Mouse (Mus musculus): ENCODE data around the gene Fbxo2. TPM values are rescaled to one million over a fixed set of nuclear protein-coding genes. Genes with fewer than 3 reads are reported as not detected.
"Not testable (repeated sequence)": the region's sequence is repeated elsewhere in the genome, so short reads cannot be mapped to it uniquely, and the experiment has no call there.

Fbxo2 gene
- polyA plus RNA-seq, 1 experiment from 2014 or later, result 1.0 TPM

DNA sequence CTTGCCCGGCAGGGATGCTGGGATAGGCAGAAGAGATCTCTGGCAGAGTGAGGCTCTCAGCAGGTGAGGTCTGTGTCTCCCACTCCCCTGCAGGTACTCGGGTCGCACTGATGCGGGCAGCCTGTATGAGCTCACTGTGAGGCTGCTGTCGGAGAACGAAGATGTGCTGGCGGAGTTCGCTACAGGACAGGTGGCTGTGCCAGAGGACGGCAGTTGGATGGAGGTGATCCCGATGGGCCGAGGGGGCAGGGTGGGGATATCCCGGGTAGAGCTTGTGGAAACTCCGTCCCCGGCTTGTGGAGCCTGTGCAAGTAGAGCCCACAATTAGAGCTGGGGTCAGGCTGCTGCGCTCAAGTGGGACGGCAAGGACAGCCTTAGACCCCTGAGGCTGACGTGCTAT, 5.1 kb downstream of the Fbxo2 start:
- ATAC-seq (ENCODE audit: insufficient read depth, low FRiP score, low read depth), result no peak
- Histone ChIP-seq H3K27me3 (replicated peaks) (peaks cover 75% of the 10 kb centered on the region), H3K9me3 (no peaks in the 10 kb centered on the region), H3K4me1 (peaks cover 22% of the 10 kb centered on the region), H3K4me2 (no peak overlapping the region), H3K27ac (no peak overlapping the region), H3K36me3 (no peaks in the 10 kb centered on the region), H3K9ac (no peak overlapping the region), H3K4me3 (replicated peaks) (no peak overlapping the region)
- 11% methylated on average over 17 of the region's 17 CpGs for WGBS

DNA sequence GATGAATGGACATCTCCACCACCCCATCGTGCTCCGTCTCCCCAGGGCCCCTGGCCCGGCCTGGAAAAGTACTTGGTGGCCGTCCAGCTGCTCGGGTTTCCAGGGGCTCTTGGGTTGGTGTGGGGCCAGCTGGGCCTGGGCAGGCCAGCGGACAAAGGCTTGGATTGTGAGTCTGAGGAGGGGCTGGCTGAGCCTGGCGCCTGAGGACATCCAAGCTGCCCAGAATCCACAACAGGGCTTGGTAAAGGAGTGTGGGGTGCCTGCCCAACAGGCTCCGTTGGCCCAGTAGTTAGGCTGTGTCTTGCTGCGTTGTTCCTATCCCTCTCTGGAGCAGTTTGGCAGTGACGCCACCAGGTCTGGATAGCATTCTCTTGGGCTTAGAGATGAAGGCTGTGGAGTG, 6.0 kb downstream of the Fbxo2 start:
- H3K4me1 ChIP-seq, result peaks cover 20% of the 10 kb centered on the region
- H3K9ac ChIP-seq, result no peak overlapping the region
- H3K9me3 ChIP-seq, result no peaks in the 10 kb centered on the region
- H3K36me3 ChIP-seq, result no peaks in the 10 kb centered on the region
- no peak overlapping the region for H3K4me3 ChIP-seq (replicated peaks)
- H3K4me2 ChIP-seq, result no peak overlapping the region; the same call in 1 of the 2 replicates
- H3K27me3 ChIP-seq (replicated peaks), result peaks cover 73% of the 10 kb centered on the region
- H3K27ac ChIP-seq, result no peak overlapping the region
- no peak for ATAC-seq (ENCODE audit: insufficient read depth, low FRiP score, low read depth)
- 9% methylated on average over 10 of the region's 10 CpGs for WGBS

DNA sequence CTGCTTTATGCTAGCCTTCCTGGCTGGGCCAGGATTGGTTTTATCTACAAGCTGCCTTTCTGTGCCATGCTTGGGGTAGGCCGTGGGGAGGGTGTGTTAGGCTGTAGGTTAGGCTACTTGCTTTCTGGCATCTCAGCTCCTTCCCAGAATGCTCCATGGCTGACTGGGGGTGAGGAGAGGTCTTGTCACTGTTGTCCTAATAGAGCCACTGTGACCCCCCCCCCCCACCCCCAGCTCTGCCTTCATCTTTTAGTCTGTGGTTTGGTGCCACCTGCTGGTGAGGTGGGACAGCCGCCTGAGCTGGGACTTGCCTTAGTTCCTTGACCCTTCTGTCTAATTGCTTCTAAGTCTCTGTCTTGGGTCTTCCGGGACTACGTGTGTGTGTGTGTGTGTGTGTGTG, 6.6 kb downstream of the Fbxo2 start:
- peaks cover 20% of the 10 kb centered on the region for H3K4me1 ChIP-seq
- H3K36me3 ChIP-seq, result no peaks in the 10 kb centered on the region
- no peak overlapping the region for H3K4me3 ChIP-seq (replicated peaks)
- 13% methylated on average over 4 of the region's 4 CpGs for WGBS
- no peak overlapping the region for H3K9ac ChIP-seq
- H3K4me2 ChIP-seq, result no peak overlapping the region; the same call in 1 of the 2 replicates
- peaks cover 73% of the 10 kb centered on the region for H3K27me3 ChIP-seq (replicated peaks)
- no peaks in the 10 kb centered on the region for H3K9me3 ChIP-seq
- H3K27ac ChIP-seq, result no peak overlapping the region
- ATAC-seq (ENCODE audit: insufficient read depth, low FRiP score, low read depth), result no peak

DNA sequence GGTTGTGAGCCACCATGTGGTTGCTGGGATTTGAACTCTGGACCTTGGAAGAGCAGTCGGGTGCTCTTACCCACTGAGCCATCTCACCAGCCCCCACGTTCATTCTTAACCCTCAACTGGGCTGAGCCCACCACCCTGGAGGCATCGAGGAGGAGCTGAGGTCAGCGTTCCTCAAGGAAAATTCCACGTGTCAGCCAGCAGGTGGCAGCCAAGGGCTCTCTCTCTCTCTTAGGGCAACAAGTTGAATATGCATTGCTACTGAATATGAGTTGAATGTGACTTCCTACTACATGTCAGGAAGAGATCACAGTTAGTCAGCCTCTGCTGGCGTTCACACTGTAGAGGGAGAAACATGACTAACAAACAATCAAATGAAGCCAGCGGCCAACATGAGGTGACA, 7.9 kb downstream of the Fbxo2 start:
- Histone ChIP-seq H3K4me3 (replicated peaks) (no peak overlapping the region), H3K36me3 (no peaks in the 10 kb centered on the region), H3K9me3 (no peaks in the 10 kb centered on the region), H3K27me3 (replicated peaks) (peaks cover 74% of the 10 kb centered on the region), H3K9ac (no peak overlapping the region), H3K4me1 (peaks cover 20% of the 10 kb centered on the region), H3K4me2 (no peak overlapping the region), H3K27ac (no peak overlapping the region)
- WGBS, result 22% methylated on average over 7 of the region's 7 CpGs
- ATAC-seq (ENCODE audit: insufficient read depth, low FRiP score, low read depth), result no peak

DNA sequence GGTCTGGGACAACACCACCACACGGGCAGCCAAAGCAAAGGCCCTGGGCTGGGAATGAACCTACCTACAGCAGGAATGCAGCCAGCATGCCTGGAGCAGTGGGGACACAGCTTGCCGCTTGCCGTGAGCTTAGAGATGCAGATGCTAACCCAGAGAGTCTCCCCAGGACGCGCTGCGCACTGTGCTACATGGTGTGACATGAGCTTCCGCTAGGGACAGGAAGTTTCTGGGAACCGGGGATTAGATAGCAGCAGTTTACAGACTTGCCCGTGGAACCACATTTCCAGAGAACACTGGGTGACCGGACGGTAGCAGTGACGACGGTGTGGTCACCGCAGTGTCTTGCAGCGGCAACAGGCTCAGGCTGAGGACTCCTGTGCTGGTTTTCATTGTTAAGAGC, 9.2 kb downstream of the Fbxo2 start:
- Histone ChIP-seq H3K4me3 (replicated peaks) (no peak overlapping the region), H3K4me2 (no peak overlapping the region), H3K9me3 (no peaks in the 10 kb centered on the region), H3K27me3 (replicated peaks) (peaks cover 76% of the 10 kb centered on the region), H3K27ac (no peak overlapping the region), H3K36me3 (no peaks in the 10 kb centered on the region), H3K4me1 (peaks cover 14% of the 10 kb centered on the region), H3K9ac (no peak overlapping the region)
- 26% methylated on average over 15 of the region's 15 CpGs for WGBS
- ATAC-seq (ENCODE audit: insufficient read depth, low FRiP score, low read depth), result no peak

DNA sequence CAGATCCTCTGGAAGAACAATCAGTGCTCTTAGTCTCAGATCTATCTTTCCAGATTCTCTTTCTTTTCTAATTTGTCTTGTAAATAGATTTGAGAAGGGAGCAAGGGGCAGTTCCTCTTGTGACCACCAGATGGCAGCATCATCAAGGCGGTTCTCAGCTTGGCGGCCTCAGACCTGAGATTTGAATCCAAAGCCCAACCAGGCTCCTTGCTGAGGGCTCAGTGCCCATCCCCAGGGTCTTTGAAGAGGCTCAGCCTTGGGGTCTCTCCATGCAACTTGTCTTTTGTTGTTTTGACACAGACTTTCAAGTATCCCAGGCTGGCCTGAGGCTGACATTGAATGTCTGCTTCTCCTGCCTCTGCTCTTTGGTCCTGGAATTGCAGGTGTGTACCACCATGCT, 10.4 kb downstream of the Fbxo2 start:
- WGBS, result 3% methylated on average over 2 of the region's 2 CpGs
- H3K27me3 ChIP-seq (replicated peaks), result peaks cover 75% of the 10 kb centered on the region
- no peak for ATAC-seq (ENCODE audit: insufficient read depth, low FRiP score, low read depth)

DNA sequence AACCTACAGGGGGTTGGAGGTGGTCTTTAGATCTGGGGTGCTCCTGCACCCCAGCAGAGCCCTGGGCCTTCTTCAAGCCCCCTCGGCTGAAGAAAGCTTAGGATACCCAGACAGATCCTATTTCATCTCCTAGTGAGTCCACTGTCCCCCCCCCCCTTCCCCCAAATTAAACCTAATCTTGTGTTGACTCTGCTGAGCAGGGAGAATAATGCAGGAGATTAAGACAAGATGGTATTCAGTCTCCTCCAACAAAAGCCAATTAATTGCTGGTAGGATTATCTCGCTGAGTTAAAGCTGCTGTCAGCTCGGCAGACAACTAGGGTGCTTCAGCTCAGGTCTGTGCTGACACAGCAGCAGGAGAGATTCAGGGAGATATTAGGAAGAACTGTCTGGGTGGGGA, 10.8 kb downstream of the Fbxo2 start:
- H3K9me3 ChIP-seq, result no peaks in the 10 kb centered on the region
- peaks cover 10% of the 10 kb centered on the region; the same call in 1 of the 2 replicates for H3K4me1 ChIP-seq
- ATAC-seq (ENCODE audit: insufficient read depth, low FRiP score, low read depth), result no peak
- no peak overlapping the region for H3K9ac ChIP-seq
- H3K27ac ChIP-seq, result no peak overlapping the region
- no peaks in the 10 kb centered on the region for H3K36me3 ChIP-seq
- 52% methylated on average over 3 of the region's 3 CpGs for WGBS
- H3K4me3 ChIP-seq (replicated peaks), result no peak overlapping the region
- no peak overlapping the region for H3K4me2 ChIP-seq
- peaks cover 75% of the 10 kb centered on the region for H3K27me3 ChIP-seq (replicated peaks)

More for the DNA sequence above, 10.4 kb downstream of the Fbxo2 start:
- Histone ChIP-seq H3K27ac (no peak overlapping the region), H3K4me1 (peaks cover 11% of the 10 kb centered on the region; the same call in 1 of the 2 replicates), H3K9me3 (no peaks in the 10 kb centered on the region), H3K4me3 (replicated peaks) (no peak overlapping the region), H3K4me2 (no peak overlapping the region), H3K9ac (no peak overlapping the region), H3K36me3 (no peaks in the 10 kb centered on the region)

DNA sequence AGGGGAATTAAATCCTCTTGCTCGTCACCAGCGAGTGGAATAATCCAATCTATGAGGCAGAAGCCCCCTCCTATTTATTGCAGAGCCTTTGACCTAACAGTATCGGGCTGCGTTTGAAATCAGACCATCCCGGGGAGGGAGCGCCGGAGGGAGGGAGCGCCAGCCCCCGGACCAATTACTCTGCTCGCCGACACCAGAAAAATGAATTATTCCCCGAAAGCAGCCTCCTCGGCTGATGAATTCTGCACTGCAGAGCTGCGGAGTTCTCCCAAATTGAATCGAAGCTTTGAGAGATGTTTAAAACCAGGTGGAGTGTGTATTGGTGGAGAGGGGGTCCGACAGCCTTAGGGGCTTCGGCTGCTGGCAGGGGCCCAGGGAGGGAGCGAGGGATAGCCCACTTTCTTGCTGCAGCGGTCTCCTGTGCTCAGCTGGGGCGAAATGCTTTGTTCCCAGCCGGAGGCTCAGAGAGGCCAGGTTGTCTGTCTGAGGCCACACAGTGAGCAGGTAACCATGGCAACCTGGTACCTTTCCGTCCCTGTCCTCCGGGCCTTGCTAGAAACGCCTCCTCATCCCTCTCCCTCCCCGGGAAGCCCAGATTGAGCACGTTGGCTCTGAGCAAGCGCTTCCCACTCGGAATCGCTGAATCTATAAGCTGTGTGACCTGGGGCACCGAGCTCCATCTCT, 13.5 kb downstream of the Fbxo2 start:
- Histone ChIP-seq H3K36me3 (no peaks in the 10 kb centered on the region), H3K9ac (no peak overlapping the region), H3K9me3 (no peaks in the 10 kb centered on the region), H3K4me1 (peaks cover 3% of the 10 kb centered on the region; the same call in 1 of the 2 replicates), H3K27ac (no peak overlapping the region), H3K27me3 (replicated peaks) (peaks cover 77% of the 10 kb centered on the region), H3K4me3 (replicated peaks) (no peak overlapping the region), H3K4me2 (peak overlapping the region; percentile 10; the same call in 1 of the 2 replicates)
- no peak for ATAC-seq (ENCODE audit: insufficient read depth, low FRiP score, low read depth)
- 3% methylated on average over 30 of the region's 30 CpGs for WGBS

DNA sequence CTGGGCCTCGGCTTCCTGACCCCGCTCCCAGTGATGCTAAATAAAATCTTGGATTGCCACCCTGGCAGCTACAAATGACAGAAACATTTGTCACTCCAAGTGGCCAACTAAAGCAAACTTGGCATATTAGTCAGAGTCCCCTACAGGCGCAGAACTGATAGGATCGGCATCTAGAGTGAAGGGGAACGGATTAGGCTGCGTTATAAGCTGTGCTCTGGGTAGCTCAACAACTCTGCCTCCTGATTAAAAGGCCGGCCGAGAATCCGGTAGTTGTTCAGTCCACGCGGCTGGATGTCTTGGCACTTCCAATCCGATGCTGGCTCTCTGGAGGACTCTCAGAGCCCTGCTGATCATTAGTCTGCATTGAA, 14.1 kb downstream of the Fbxo2 start:
- Histone ChIP-seq H3K4me2 (no peak overlapping the region), H3K27me3 (replicated peaks) (peaks cover 75% of the 10 kb centered on the region), H3K4me1 (peaks cover 3% of the 10 kb centered on the region; the same call in 1 of the 2 replicates), H3K9ac (no peak overlapping the region), H3K9me3 (no peaks in the 10 kb centered on the region), H3K4me3 (replicated peaks) (no peak overlapping the region), H3K36me3 (no peaks in the 10 kb centered on the region), H3K27ac (no peak overlapping the region)
- 24% methylated on average over 12 of the region's 12 CpGs for WGBS
- ATAC-seq (ENCODE audit: insufficient read depth, low FRiP score, low read depth), result no peak

DNA sequence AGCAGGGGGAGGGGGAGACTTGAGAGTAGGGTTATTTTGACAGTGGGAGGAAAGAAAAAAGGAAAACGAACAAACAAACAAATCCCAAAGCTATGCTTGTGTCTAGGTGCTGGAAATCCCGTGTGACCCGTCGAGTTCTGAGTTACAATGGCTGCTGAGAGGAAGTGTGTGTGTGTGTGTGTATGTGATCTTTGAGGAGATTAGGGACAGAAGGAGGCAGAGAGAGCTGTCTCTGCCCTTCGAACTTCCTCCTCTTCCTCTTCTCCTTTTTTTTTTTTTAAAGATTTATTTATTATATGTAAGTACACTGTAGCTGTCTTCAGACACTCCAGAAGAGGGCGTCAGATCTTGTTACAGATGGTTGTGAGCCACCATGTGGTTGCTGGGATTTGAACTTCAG, 16.2 kb downstream of the Fbxo2 start:
- peaks cover 55% of the 10 kb centered on the region for H3K27me3 ChIP-seq (replicated peaks)
- H3K4me2 ChIP-seq; H3K27ac ChIP-seq; H3K4me3 ChIP-seq (replicated peaks); H3K9me3 ChIP-seq; ATAC-seq (ENCODE audit: insufficient read depth, low FRiP score, low read depth); H3K36me3 ChIP-seq; H3K4me1 ChIP-seq; H3K9ac ChIP-seq: not testable (repeated sequence)
- 60% methylated on average over 5 of the region's 6 CpGs for WGBS

DNA sequence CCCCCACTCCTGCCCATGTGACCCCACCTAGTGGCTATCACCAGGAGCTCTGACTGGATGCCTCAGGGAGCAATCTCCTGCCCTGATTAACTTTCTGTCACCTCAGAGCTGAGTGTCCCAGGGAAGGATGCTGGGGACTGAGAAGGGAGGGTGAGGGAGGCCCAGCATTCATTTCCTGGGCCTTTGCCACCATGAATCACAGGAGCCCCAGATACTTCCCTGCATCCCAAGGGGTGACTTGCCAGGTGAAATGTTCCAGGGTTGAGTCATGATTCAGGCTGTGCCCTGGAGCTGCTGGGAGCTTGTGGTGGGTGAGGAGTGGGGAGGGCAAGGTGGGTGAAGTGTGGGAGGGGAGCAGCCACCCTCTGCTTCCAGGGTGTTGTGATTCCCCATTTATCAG, 17.3 kb downstream of the Fbxo2 start:
- Histone ChIP-seq H3K36me3 (no peaks in the 10 kb centered on the region), H3K4me2 (no peak overlapping the region), H3K9ac (no peak overlapping the region), H3K4me3 (replicated peaks) (no peak overlapping the region), H3K27ac (no peak overlapping the region), H3K4me1 (0 out of 2 replicates have a peak, but pooled peaks cover 3% of the 10 kb centered on the region), H3K27me3 (replicated peaks) (peaks cover 45% of the 10 kb centered on the region), H3K9me3 (no peaks in the 10 kb centered on the region)
- ATAC-seq (ENCODE audit: insufficient read depth, low FRiP score, low read depth), result no peak

DNA sequence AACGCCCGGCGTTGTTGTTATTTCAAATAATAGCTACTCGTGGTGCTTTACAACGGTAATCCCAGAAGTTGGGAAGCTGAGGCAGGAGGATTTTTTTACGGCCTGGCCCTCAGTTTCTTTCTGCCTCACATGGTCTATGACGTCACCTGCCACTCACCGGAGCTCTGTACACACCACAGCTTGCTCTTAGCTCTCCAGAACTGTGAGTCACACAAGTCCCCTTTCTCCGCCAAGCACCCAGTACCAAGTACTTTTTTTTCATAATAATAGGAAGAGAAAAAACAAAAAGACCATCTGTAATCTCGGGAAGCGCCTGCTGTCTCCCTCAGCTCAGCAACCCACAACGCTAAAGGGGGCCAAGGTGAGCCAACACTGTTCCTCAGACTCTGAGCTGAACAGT, 21.1 kb downstream of the Fbxo2 start:
- no peak overlapping the region for H3K4me2 ChIP-seq
- H3K9me3 ChIP-seq, result no peaks in the 10 kb centered on the region
- H3K4me3 ChIP-seq (replicated peaks), result no peak overlapping the region
- H3K9ac ChIP-seq, result no peak overlapping the region
- no peak overlapping the region for H3K27ac ChIP-seq
- H3K27me3 ChIP-seq (replicated peaks), result 0 out of 2 replicates have a peak, but pooled peaks cover 14% of the 10 kb centered on the region
- H3K4me1 ChIP-seq, result no peaks in the 10 kb centered on the region
- 87% methylated on average over 12 of the region's 12 CpGs for WGBS
- ATAC-seq (ENCODE audit: insufficient read depth, low FRiP score, low read depth), result no peak
- no peaks in the 10 kb centered on the region for H3K36me3 ChIP-seq

DNA sequence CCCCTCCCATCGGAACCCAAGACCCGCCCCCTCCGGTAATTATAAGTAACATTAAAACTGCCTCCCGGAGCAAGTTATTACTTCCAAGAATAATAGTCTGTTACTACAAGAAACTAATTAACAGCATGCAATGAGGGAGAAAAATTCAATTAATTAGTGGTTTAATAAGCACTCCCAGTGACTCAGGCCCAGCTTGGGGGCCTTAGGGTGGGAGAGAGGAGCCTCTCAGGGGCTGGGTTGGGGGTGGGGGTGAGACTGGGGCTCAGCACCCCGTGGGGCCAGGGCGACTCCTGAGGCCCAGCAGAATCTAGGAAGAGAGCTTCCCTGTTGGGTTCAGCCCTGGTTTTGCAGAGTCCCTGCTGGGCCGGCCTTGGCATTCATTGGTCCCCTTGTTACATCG, 21.9 kb downstream of the Fbxo2 start:
- Histone ChIP-seq H3K36me3 (no peaks in the 10 kb centered on the region), H3K9ac (no peak overlapping the region), H3K4me3 (replicated peaks) (no peak overlapping the region), H3K27ac (no peak overlapping the region), H3K27me3 (replicated peaks) (0 out of 2 replicates have a peak, but pooled peaks cover 11% of the 10 kb centered on the region), H3K9me3 (no peaks in the 10 kb centered on the region), H3K4me1 (no peaks in the 10 kb centered on the region), H3K4me2 (no peak overlapping the region)
- ATAC-seq (ENCODE audit: insufficient read depth, low FRiP score, low read depth), result no peak
- WGBS, result 30% methylated on average over 8 of the region's 8 CpGs

All from stomach, embryonic 15.5 days (tissue).